Mouse (Mus musculus): ENCODE results near the gene Gipc1. TPM values are rescaled to one million over a fixed set of nuclear protein-coding genes. Genes with fewer than 3 reads are reported as not detected.

Gipc1 gene
- polyA plus RNA-seq, 1 experiment from 2014 or later, result 204 TPM

DNA sequence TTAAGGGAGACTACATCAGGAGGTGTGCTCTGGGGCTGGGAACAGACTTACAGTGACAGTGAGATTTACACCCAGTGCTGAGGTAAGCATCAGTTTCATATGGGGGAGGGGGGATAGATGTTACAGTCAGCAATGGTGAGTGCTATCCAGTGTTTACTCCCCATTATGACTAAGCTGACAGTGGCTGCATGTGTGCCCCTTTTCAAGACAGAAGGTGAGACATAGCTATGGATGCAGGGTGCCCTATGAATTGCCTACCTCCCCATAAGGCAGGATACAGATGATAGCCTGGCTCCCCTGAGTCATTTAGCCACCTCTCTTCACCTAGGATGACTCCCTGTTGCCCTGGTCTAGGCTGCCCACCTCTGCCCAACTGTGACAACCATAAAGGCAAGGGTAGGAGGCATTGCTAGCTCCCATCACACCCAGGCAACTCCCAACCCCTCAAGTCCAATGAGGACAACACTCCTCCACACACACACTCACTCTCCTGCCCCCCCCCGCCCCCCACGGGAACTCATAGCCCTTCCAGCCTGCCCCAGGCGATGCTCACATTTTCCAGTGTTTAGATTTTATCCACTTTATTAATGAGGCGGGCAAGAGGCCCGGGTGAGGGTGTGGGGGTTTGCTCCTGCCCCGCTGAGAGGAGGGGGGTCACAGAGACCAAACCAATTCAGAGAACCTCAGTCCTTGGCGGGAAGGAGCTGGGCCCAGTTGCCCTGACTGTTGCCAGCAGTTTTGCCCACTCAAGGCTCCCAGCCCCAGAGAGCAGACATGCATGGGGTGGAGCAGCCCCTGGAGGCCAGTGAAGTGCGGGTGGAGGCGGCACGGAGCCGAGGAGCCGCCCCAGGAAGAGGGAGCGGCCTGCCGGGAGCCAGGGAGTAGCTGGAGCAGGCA, 13.7 kb downstream of the Gipc1 start, which contains the start of gene Ptger1:
Ptger1 (plus strand) TSS at position 710 of the 897 bp plus-strand sequence.
- Histone ChIP-seq H3K9me3 (no peaks in the 10 kb centered on the region), H3K4me3 (no peak within 1 kb of the TSS), H3K4me1 (peaks cover 36% of the 10 kb centered on the region), H3K27me3 (peaks cover 18% of the 10 kb centered on the region), H3K4me2 (replicated peaks) (no peak within 1 kb of the TSS), H3K9ac (replicated peaks) (no peak within 1 kb of the TSS), H3K36me3 (peaks cover 28% of the 10 kb centered on the region), H3K27ac (replicated peaks) (no peak within 1 kb of the TSS)
- WGBS, result 44% methylated on average over 14 of the region's 14 CpGs
- ATAC-seq (ENCODE audit: low FRiP score, low read depth), result no peak

DNA sequence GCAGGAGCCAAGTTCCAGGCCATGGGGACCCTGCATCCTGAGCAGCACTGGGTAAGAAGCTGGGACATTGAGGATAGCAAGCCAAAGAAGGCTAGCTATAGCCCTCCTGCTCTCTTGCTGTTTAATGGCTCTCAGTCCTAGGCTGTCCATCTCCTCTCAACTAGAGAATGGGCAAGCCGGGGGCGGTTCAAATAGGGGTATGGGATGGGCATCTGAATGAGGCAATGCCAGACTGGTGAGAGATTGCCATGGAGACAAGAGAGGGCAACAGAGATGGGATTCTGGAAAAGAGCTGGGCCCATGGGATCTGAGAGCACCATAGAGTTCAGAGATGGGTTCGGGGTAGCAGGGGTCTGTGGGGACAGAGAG, 14.4 kb downstream of the Gipc1 start:
- ATAC-seq (ENCODE audit: low FRiP score, low read depth), result no peak
- Histone ChIP-seq H3K4me1 (peaks cover 30% of the 10 kb centered on the region), H3K4me2 (replicated peaks) (no peak overlapping the region), H3K27ac (replicated peaks) (no peak overlapping the region), H3K4me3 (no peak overlapping the region), H3K27me3 (peaks cover 18% of the 10 kb centered on the region), H3K9me3 (no peaks in the 10 kb centered on the region), H3K36me3 (peaks cover 34% of the 10 kb centered on the region), H3K9ac (replicated peaks) (no peak overlapping the region)
- WGBS, result 91% methylated on average over 3 of the region's 3 CpGs

DNA sequence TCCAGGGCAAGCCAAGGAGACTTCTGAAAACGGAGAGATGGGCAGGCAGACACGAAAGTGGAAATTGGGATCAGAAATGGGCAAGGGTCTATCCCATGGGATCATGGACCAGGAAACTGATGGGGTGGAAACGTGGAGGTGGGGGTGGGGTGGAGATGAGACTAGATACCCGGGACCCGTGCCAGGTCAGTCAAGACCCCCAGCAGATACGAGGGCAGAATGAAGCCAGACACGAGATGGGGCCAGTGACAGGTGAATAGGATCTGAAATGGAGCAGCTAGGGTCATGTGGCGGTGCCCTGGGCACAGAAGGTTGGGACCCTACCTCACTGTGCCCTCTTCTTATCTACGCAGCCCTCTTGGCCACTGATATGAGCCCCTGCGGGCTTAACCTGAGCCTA, 15.0 kb downstream of the Gipc1 start:
- H3K27ac ChIP-seq (replicated peaks), result no peak overlapping the region
- H3K4me1 ChIP-seq, result peaks cover 23% of the 10 kb centered on the region
- peaks cover 18% of the 10 kb centered on the region for H3K27me3 ChIP-seq
- WGBS, result 83% methylated on average over 10 of the region's 10 CpGs
- no peak overlapping the region; the same call in 1 of the 2 replicates for H3K4me3 ChIP-seq
- peak overlapping the region; percentile 63 for H3K4me2 ChIP-seq (replicated peaks)
- no peak for ATAC-seq (ENCODE audit: low FRiP score, low read depth)
- peaks cover 34% of the 10 kb centered on the region for H3K36me3 ChIP-seq
- no peak overlapping the region for H3K9ac ChIP-seq (replicated peaks)
- H3K9me3 ChIP-seq, result no peaks in the 10 kb centered on the region

GRCm38 (mm10) chr8:83668010-83668916, 15.8 kb downstream of the Gipc1 start:
- H3K36me3 ChIP-seq, result peaks cover 41% of the 10 kb centered on the region
- WGBS, result 22% methylated on average over 80 of the region's 80 CpGs

DNA sequence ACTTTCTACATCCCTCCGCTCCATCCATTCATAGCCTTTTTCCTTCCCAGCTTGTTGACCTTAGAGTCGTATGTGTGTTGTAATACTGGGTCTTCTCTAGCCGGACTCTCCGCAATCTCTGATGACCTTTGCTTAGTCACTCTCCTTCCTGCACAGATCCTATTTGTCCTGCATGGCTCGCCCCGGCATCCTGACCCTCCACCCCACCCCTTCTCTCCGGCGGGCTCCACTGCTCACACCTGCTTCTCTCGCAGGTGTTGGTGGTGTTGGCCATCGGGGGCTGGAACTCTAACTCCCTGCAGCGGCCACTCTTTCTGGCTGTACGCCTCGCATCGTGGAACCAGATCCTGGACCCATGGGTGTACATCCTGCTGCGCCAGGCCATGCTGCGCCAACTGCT, 16.5 kb downstream of the Gipc1 start:
- Histone ChIP-seq H3K9me3 (no peaks in the 10 kb centered on the region), H3K27me3 (peaks cover 18% of the 10 kb centered on the region), H3K4me1 (peaks cover 21% of the 10 kb centered on the region), H3K27ac (replicated peaks) (no peak overlapping the region), H3K4me2 (replicated peaks) (peak overlapping the region; percentile 63; the same call in 1 of the 2 replicates), H3K4me3 (no peak overlapping the region), H3K36me3 (peaks cover 46% of the 10 kb centered on the region), H3K9ac (replicated peaks) (no peak overlapping the region)
- ATAC-seq (ENCODE audit: low FRiP score, low read depth), result peak; percentile 13
- 76% methylated on average over 16 of the region's 16 CpGs for WGBS

More at GRCm38 (mm10) chr8:83668010-83668916, 15.8 kb downstream of the Gipc1 start:
- Histone ChIP-seq H3K4me2 (replicated peaks) (peak overlapping the region; percentile 63), H3K9ac (replicated peaks) (peak overlapping the region; percentile 43), H3K4me3 (peak overlapping the region; percentile 39), H3K9me3 (no peaks in the 10 kb centered on the region), H3K27ac (replicated peaks) (no peak overlapping the region), H3K27me3 (peaks cover 18% of the 10 kb centered on the region), H3K4me1 (peaks cover 21% of the 10 kb centered on the region)
- peak; percentile 63 for ATAC-seq (ENCODE audit: low FRiP score, low read depth)

DNA sequence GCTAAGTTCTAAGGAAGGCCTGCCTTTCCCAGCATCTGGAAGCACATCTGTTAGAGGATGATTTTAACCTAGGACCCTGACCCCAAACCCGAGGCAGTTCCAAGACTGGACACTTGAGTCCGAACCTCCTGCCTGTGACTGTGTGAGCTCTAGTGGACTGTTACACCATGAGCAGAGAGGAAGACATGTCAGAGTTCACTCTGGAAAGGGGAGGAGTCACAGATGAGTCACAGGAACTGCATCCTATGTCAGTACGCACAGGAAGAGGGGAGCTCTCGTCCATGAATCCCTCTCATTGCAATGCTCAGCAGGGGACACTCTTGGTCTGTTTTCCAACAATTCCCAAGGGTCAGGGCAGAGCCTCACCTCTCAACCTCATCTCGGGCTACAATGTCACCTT, 20.5 kb downstream of the Gipc1 start:
- H3K9me3 ChIP-seq, result no peaks in the 10 kb centered on the region
- H3K4me3 ChIP-seq, result no peak overlapping the region
- ATAC-seq (ENCODE audit: low FRiP score, low read depth), result no peak
- 63% methylated on average over 5 of the region's 5 CpGs for WGBS
- H3K27ac ChIP-seq (replicated peaks), result no peak overlapping the region
- peaks cover 6% of the 10 kb centered on the region for H3K4me1 ChIP-seq
- H3K4me2 ChIP-seq (replicated peaks), result no peak overlapping the region
- H3K9ac ChIP-seq (replicated peaks), result no peak overlapping the region
- H3K27me3 ChIP-seq, result peaks cover 6% of the 10 kb centered on the region
- peaks cover 60% of the 10 kb centered on the region for H3K36me3 ChIP-seq

- H3K4me1 ChIP-seq, result no peaks in the 10 kb centered on the region
- 91% methylated on average over 5 of the region's 5 CpGs for WGBS
- H3K9me3 ChIP-seq, result no peaks in the 10 kb centered on the region
- no peak for ATAC-seq (ENCODE audit: low FRiP score, low read depth)
- no peak overlapping the region for H3K9ac ChIP-seq (replicated peaks)
- H3K4me2 ChIP-seq (replicated peaks), result no peak overlapping the region
- H3K27ac ChIP-seq (replicated peaks), result no peak overlapping the region
- no peak overlapping the region for H3K4me3 ChIP-seq
- no peaks in the 10 kb centered on the region for H3K27me3 ChIP-seq
- H3K36me3 ChIP-seq, result peaks cover 74% of the 10 kb centered on the region
Measured at GRCm38 (mm10) chr8:83674497-83674896, 22.0 kb downstream of the Gipc1 start.

- Histone ChIP-seq H3K27me3 (no peaks in the 10 kb centered on the region), H3K36me3 (peaks cover 76% of the 10 kb centered on the region), H3K4me3 (no peak overlapping the region), H3K9ac (replicated peaks) (no peak overlapping the region), H3K27ac (replicated peaks) (no peak overlapping the region), H3K9me3 (no peaks in the 10 kb centered on the region), H3K4me2 (replicated peaks) (no peak overlapping the region), H3K4me1 (no peaks in the 10 kb centered on the region)
- 94% methylated on average over 12 of the region's 12 CpGs for whole genome bisulfite sequencing
- ATAC-seq (ENCODE audit: low FRiP score, low read depth), result no peak
Measured at GRCm38 (mm10) chr8:83679866-83680265, 27.4 kb downstream of the Gipc1 start.

- Histone ChIP-seq H3K4me3 (no peak overlapping the region), H3K36me3 (peaks cover 83% of the 10 kb centered on the region), H3K9me3 (no peaks in the 10 kb centered on the region), H3K27ac (replicated peaks) (no peak overlapping the region), H3K27me3 (no peaks in the 10 kb centered on the region), H3K4me2 (replicated peaks) (no peak overlapping the region), H3K4me1 (no peaks in the 10 kb centered on the region), H3K9ac (replicated peaks) (no peak overlapping the region)
- ATAC-seq (ENCODE audit: low FRiP score, low read depth), result no peak
- WGBS, result 87% methylated on average over 5 of the region's 5 CpGs
Measured at GRCm38 (mm10) chr8:83680603-83681002, 28.1 kb downstream of the Gipc1 start.

GRCm38 (mm10) chr8:83681099-83681498, 28.6 kb downstream of the Gipc1 start:
- no peaks in the 10 kb centered on the region for H3K27me3 ChIP-seq
- no peak overlapping the region for H3K27ac ChIP-seq (replicated peaks)
- H3K4me1 ChIP-seq, result no peaks in the 10 kb centered on the region
- H3K9me3 ChIP-seq, result no peaks in the 10 kb centered on the region
- 39% methylated on average over 6 of the region's 6 CpGs for WGBS
- no peak overlapping the region for H3K4me2 ChIP-seq (replicated peaks)
- no peak overlapping the region for H3K9ac ChIP-seq (replicated peaks)
- no peak for ATAC-seq (ENCODE audit: low FRiP score, low read depth)
- H3K4me3 ChIP-seq, result no peak overlapping the region
- peaks cover 84% of the 10 kb centered on the region for H3K36me3 ChIP-seq

GRCm38 (mm10) chr8:83684517-83684916, 32.0 kb downstream of the Gipc1 start:
- Histone ChIP-seq H3K36me3 (peaks cover 63% of the 10 kb centered on the region), H3K4me3 (no peak overlapping the region), H3K4me1 (no peaks in the 10 kb centered on the region), H3K27ac (replicated peaks) (no peak overlapping the region), H3K9ac (replicated peaks) (no peak overlapping the region), H3K27me3 (no peaks in the 10 kb centered on the region), H3K4me2 (replicated peaks) (no peak overlapping the region), H3K9me3 (no peaks in the 10 kb centered on the region)
- 95% methylated on average over 9 of the region's 9 CpGs for WGBS
- ATAC-seq (ENCODE audit: low FRiP score, low read depth), result no peak

DNA sequence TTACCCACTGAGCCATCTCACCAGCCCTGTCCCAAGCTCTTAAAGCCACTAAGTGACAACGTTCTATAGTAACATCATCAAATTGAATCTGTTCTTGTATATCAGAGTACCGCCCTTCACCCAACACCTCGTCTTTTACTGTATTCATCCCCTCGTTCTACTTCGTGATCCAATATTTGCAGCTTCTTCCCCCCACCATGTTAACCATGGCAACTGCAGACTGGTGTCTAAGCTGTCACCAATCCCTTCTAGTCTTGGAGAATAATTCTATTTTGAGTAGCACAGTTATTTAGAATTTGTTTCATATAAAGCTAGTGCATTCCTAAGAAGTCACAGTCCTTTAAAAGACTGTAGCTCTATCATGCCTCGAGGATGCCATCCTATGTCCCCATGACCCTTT, 36.8 kb downstream of the Gipc1 start:
- no peak overlapping the region for H3K27ac ChIP-seq (replicated peaks)
- 91% methylated on average over 6 of the region's 6 CpGs for WGBS
- H3K9ac ChIP-seq (replicated peaks), result no peak overlapping the region
- peaks cover 56% of the 10 kb centered on the region for H3K36me3 ChIP-seq
- H3K4me2 ChIP-seq (replicated peaks), result no peak overlapping the region
- no peaks in the 10 kb centered on the region for H3K27me3 ChIP-seq
- H3K4me1 ChIP-seq, result no peaks in the 10 kb centered on the region
- no peak overlapping the region for H3K4me3 ChIP-seq
- ATAC-seq (ENCODE audit: low FRiP score, low read depth), result no peak
- H3K9me3 ChIP-seq, result no peaks in the 10 kb centered on the region
